Mouse (Mus musculus): ENCODE results near the gene Plcb2.

GRCm38 (mm10) chr2:118716677-118717076 is 11.6 kb downstream of the Plcb2 start:
- TF ChIP-seq CTCF (IDR thresholded peaks at IDR 0.05; ENCODE audit: extremely low read depth, insufficient read depth, insufficient read length, insufficient replicate concordance) (no peak), POLR2A (IDR thresholded peaks at IDR 0.05; ENCODE audit: low read depth, low read length) (no peak)

All from spleen, adult 2 months (tissue).